Mouse (Mus musculus): ENCODE results near the gene Tnip2. TPM values are rescaled to one million over a fixed set of nuclear protein-coding genes. Genes with fewer than 3 reads are reported as not detected.

Gene Tnip2
- polyA plus RNA-seq, 1 experiment = 22.0 TPM

DNA sequence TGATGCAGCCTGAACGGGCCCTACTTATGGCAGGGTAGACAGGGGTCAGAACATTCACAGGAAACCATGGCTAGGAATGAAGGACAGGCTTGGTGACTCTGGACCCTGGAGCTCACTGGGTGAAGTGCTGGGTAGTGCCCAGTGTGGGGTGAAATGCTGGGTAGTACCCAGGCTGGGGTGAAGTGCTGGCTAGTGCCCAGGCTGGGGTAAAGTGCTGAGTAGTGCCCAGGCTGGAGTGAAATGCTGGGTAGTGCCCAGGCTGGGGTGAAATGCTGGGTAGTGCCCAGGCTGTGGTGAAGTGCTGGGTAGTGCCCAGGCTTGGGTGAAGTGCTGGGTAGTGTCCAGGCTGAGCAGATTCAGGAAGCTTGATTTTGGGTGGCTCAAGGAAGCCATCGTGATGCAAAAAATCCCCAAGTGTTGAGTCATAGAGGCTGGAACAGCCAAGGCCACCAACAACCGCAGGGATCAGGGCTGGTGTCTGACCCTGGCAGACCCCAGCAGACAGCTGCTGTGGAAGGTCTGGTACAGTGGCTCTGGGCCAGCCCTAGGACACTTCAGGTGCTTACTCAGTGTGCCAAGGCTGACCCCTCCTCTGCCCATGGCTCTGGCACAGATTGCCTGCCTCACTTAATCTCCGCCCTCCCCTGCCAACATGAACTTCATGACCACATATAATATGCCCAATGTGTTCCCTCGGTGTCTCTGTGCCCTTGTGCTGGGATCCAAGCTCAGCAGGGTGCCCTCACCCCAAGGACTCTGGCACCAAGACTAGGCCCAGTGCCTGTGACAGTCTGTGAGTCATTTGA, 21.2 kb upstream of the Tnip2 start:
- TF ChIP-seq POLR2A (IDR thresholded peaks at IDR 0.05; ENCODE audit: control insufficient read depth, extremely low read depth, insufficient read depth, low read length, poor library complexity) (no peak), CTCF (IDR thresholded peaks at IDR 0.05; ENCODE audit: borderline replicate concordance, control insufficient read depth, extremely low read depth, insufficient read depth, low read length, poor library complexity) (no peak)
- Histone ChIP-seq H3K4me1 (replicated peaks; ENCODE audit: control insufficient read depth, insufficient read depth, low read length) (peaks cover 42% of the 10 kb centered on the region), H3K27me3 (ENCODE audit: control insufficient read depth, insufficient read depth, low read length) (no peaks in the 10 kb centered on the region), H3K36me3 (ENCODE audit: control insufficient read depth, insufficient read depth, low read length) (no peaks in the 10 kb centered on the region), H3K4me3 (ENCODE audit: control insufficient read depth, insufficient read depth, low read length) (no peak overlapping the region), H3K27ac (ENCODE audit: control insufficient read depth, insufficient read depth, low read length) (no peak overlapping the region)
- no peak for DNase-seq
- WGBS = 88% methylated on average over 5 of the region's 5 CpGs

DNA sequence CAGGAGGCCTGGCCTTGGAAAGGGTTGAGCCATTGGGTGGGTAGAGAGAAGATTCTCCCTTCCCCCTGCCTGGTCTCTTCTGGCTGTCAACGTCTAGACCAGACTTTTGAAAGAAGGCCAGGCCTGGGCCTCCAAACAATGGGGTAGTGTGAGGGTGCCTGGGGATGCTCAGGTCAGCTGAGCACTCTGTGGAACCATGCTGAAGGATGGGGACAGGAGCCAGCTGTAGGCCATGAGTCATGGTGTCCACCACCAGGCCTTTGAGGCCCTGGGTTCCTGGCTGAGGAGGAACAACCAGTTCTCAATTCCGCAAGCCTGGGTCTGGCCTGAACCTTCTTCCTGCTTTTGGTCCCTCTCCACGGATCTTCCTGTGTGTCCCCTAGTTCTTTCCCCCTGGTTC, 20.0 kb upstream of the Tnip2 start:
- TF ChIP-seq CTCF (IDR thresholded peaks at IDR 0.05; ENCODE audit: borderline replicate concordance, control insufficient read depth, extremely low read depth, insufficient read depth, low read length, poor library complexity) = no peak
- no peak for TF ChIP-seq POLR2A (IDR thresholded peaks at IDR 0.05; ENCODE audit: control insufficient read depth, extremely low read depth, insufficient read depth, low read length, poor library complexity)
- H3K36me3 ChIP-seq (ENCODE audit: control insufficient read depth, insufficient read depth, low read length) = no peaks in the 10 kb centered on the region
- no peak overlapping the region for H3K4me3 ChIP-seq (ENCODE audit: control insufficient read depth, insufficient read depth, low read length)
- no peak for DNase-seq
- WGBS = 78% methylated on average over 3 of the region's 3 CpGs
- H3K27ac ChIP-seq (ENCODE audit: control insufficient read depth, insufficient read depth, low read length) = no peak overlapping the region
- no peaks in the 10 kb centered on the region for H3K27me3 ChIP-seq (ENCODE audit: control insufficient read depth, insufficient read depth, low read length)
- H3K4me1 ChIP-seq (replicated peaks; ENCODE audit: control insufficient read depth, insufficient read depth, low read length) = peaks cover 38% of the 10 kb centered on the region

DNA sequence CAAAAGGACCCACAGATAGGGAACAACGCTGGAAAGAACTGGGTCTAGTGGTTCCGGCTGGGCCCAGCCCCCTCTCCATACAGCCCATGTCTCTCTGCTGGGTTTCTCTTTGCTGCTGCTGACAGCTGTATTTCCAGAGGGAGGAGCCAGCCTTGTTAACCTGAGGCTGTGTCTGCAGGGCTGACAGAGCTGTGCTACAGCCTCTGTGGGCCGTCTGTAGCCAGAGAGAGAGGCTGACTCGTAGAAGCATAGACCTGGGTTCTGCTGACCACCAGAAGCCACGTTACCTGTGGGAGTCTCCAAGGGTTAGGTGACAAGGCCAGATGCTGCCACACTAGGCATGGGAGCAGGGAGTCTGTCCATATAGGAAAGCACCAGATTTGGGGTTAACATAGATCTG, 19.3 kb upstream of the Tnip2 start:
- DNase-seq = no peak
- Histone ChIP-seq H3K27ac (ENCODE audit: control insufficient read depth, insufficient read depth, low read length) (no peak overlapping the region), H3K4me1 (replicated peaks; ENCODE audit: control insufficient read depth, insufficient read depth, low read length) (peaks cover 35% of the 10 kb centered on the region), H3K36me3 (ENCODE audit: control insufficient read depth, insufficient read depth, low read length) (no peaks in the 10 kb centered on the region), H3K27me3 (ENCODE audit: control insufficient read depth, insufficient read depth, low read length) (no peaks in the 10 kb centered on the region), H3K4me3 (ENCODE audit: control insufficient read depth, insufficient read depth, low read length) (no peak overlapping the region)
- TF ChIP-seq POLR2A (IDR thresholded peaks at IDR 0.05; ENCODE audit: control insufficient read depth, extremely low read depth, insufficient read depth, low read length, poor library complexity) (no peak), CTCF (IDR thresholded peaks at IDR 0.05; ENCODE audit: borderline replicate concordance, control insufficient read depth, extremely low read depth, insufficient read depth, low read length, poor library complexity) (no peak)
- 83% methylated on average over 5 of the region's 5 CpGs for WGBS

DNA sequence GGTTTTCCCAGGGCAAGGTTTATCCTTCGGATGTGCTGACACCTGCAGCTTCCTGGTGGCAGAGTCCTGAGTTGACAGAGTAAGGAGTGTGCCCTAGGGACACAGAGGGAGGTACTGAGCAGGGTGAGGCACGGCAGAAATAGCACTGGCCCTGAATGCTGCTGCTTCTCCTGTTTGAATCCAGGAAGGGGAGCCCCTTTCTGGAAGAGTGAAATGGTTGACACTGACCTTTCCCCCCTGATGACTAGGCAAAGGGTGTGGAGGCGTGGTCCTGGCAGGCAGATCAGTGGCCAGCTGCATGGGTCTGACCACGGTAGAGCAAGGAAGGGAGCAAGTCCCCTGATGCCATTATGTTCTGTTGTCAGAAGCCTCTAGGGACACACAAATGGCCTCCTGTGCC, 16.9 kb upstream of the Tnip2 start:
- Histone ChIP-seq H3K4me1 (replicated peaks; ENCODE audit: control insufficient read depth, insufficient read depth, low read length) (peaks cover 53% of the 10 kb centered on the region), H3K27me3 (ENCODE audit: control insufficient read depth, insufficient read depth, low read length) (no peaks in the 10 kb centered on the region), H3K4me3 (ENCODE audit: control insufficient read depth, insufficient read depth, low read length) (no peak overlapping the region), H3K36me3 (ENCODE audit: control insufficient read depth, insufficient read depth, low read length) (no peaks in the 10 kb centered on the region), H3K27ac (ENCODE audit: control insufficient read depth, insufficient read depth, low read length) (no peak overlapping the region)
- 57% methylated on average over 4 of the region's 4 CpGs for WGBS
- TF ChIP-seq CTCF (IDR thresholded peaks at IDR 0.05; ENCODE audit: borderline replicate concordance, control insufficient read depth, extremely low read depth, insufficient read depth, low read length, poor library complexity) (no peak), POLR2A (IDR thresholded peaks at IDR 0.05; ENCODE audit: control insufficient read depth, extremely low read depth, insufficient read depth, low read length, poor library complexity) (no peak)
- no peak for DNase-seq

DNA sequence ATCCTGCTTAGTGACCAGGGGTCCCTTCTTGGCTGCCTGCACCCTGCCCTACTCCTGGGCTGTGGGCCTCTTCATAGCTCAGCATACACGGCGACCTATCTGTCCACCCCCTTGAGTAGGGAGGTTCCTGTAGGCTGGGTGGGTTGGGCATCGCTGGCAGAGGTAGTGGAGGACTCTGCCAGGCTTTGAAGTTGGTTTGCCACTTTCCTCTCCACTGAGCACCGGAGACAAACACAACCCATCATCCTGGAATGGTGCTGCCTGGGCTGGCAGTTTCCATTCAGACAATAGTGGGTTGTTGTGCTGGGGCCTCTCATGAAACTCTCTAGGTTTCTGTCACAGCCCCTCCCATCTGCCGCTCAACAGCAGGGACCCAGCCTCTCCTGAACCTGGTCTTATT, 16.3 kb upstream of the Tnip2 start:
- Histone ChIP-seq H3K27ac (ENCODE audit: control insufficient read depth, insufficient read depth, low read length) (no peak overlapping the region), H3K27me3 (ENCODE audit: control insufficient read depth, insufficient read depth, low read length) (no peaks in the 10 kb centered on the region), H3K4me3 (ENCODE audit: control insufficient read depth, insufficient read depth, low read length) (no peak overlapping the region), H3K4me1 (replicated peaks; ENCODE audit: control insufficient read depth, insufficient read depth, low read length) (peaks cover 48% of the 10 kb centered on the region), H3K36me3 (ENCODE audit: control insufficient read depth, insufficient read depth, low read length) (no peaks in the 10 kb centered on the region)
- no peak for DNase-seq
- no peak for TF ChIP-seq CTCF (IDR thresholded peaks at IDR 0.05; ENCODE audit: borderline replicate concordance, control insufficient read depth, extremely low read depth, insufficient read depth, low read length, poor library complexity)
- WGBS = 76% methylated on average over 5 of the region's 5 CpGs

DNA sequence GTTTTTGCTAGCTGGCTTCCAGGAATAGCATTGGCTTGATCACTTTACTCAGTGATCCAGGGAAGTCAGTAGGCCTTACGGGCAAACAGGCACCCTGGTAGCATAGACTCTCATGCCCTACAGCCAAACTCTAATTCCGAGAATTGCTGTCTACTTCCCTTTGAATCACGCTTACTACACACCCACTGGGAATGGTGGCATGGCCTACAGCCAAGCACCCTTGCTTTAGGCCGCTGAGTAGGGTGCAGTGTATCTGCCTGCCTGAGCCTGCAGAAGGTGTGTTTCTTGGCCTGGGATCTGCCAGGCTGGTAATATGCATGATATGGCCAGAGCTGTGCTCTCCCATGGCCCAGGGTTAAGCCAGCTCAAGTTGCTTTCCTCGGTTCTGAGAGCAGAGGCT, 14.9 kb upstream of the Tnip2 start:
- Histone ChIP-seq H3K4me3 (ENCODE audit: control insufficient read depth, insufficient read depth, low read length) (no peak overlapping the region), H3K36me3 (ENCODE audit: control insufficient read depth, insufficient read depth, low read length) (no peaks in the 10 kb centered on the region), H3K27me3 (ENCODE audit: control insufficient read depth, insufficient read depth, low read length) (no peaks in the 10 kb centered on the region), H3K27ac (ENCODE audit: control insufficient read depth, insufficient read depth, low read length) (no peak overlapping the region), H3K4me1 (replicated peaks; ENCODE audit: control insufficient read depth, insufficient read depth, low read length) (peaks cover 54% of the 10 kb centered on the region)
- WGBS = 90% methylated on average over 5 of the region's 5 CpGs
- TF ChIP-seq CTCF (IDR thresholded peaks at IDR 0.05; ENCODE audit: borderline replicate concordance, control insufficient read depth, extremely low read depth, insufficient read depth, low read length, poor library complexity) = no peak
- TF ChIP-seq POLR2A (IDR thresholded peaks at IDR 0.05; ENCODE audit: control insufficient read depth, extremely low read depth, insufficient read depth, low read length, poor library complexity) = no peak
- no peak for DNase-seq

DNA sequence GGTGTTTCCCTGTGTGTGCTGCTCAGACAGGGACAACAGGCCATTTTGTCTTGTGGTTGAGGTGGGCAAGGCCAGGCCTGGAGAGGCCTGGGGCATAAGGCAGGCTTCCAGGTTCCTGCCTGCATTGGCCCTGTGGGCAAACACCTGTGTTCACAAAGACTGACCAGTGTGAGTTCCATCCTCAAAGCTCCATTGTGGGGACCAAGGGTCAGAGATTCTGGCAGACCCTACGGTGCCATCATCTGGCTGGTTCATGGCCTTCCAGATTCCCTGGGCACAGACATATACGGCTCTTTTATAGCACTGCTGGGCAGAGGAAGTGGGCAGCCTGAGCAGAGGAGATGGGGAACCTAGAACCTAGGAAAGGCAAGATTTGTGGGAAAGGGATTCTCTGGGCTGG, 13.6 kb upstream of the Tnip2 start:
- Histone ChIP-seq H3K36me3 (ENCODE audit: control insufficient read depth, insufficient read depth, low read length) (no peaks in the 10 kb centered on the region), H3K4me3 (ENCODE audit: control insufficient read depth, insufficient read depth, low read length) (no peak overlapping the region), H3K27ac (ENCODE audit: control insufficient read depth, insufficient read depth, low read length) (no peak overlapping the region), H3K4me1 (replicated peaks; ENCODE audit: control insufficient read depth, insufficient read depth, low read length) (peaks cover 55% of the 10 kb centered on the region), H3K27me3 (ENCODE audit: control insufficient read depth, insufficient read depth, low read length) (no peaks in the 10 kb centered on the region)
- WGBS = 93% methylated on average over 2 of the region's 2 CpGs
- TF ChIP-seq CTCF (IDR thresholded peaks at IDR 0.05; ENCODE audit: borderline replicate concordance, control insufficient read depth, extremely low read depth, insufficient read depth, low read length, poor library complexity) (no peak), POLR2A (IDR thresholded peaks at IDR 0.05; ENCODE audit: control insufficient read depth, extremely low read depth, insufficient read depth, low read length, poor library complexity) (no peak)
- DNase-seq = no peak
